Mouse (Mus musculus) right cerebral cortex, postnatal 25 days (tissue): ENCODE measurements around the gene Defb13.
A peak's percentile ranks its signal among the peaks of the same experiment; 100 is the strongest.
"Not testable (repeated sequence)": the region's sequence is repeated elsewhere in the genome, so short reads cannot be mapped to it uniquely, and the experiment has no call there.

Experiments used
- DNase-seq: peaks from one replicate; pipeline ENCODE4 v3.0.0; 2022

Defb13 gene

GRCm38 (mm10) chr8:21946462-21946861 is at the start of gene Defb13:
Gene Defb13 (plus strand): TSS chr8:21946762.
- no peak for DNase-seq

- not testable (repeated sequence) for DNase-seq
Measured at GRCm38 (mm10) chr8:21906290-21906689, 40.3 kb upstream of the Defb13 start, which contains the start of gene Defb11. Gene Defb11 (minus strand): TSS chr8:21906412.

- no peak for DNase-seq
Measured at GRCm38 (mm10) chr8:21911931-21912330, 34.6 kb upstream of the Defb13 start.

- no peak for DNase-seq
Measured at GRCm38 (mm10) chr8:21912554-21912953, 34.0 kb upstream of the Defb13 start.

DNA sequence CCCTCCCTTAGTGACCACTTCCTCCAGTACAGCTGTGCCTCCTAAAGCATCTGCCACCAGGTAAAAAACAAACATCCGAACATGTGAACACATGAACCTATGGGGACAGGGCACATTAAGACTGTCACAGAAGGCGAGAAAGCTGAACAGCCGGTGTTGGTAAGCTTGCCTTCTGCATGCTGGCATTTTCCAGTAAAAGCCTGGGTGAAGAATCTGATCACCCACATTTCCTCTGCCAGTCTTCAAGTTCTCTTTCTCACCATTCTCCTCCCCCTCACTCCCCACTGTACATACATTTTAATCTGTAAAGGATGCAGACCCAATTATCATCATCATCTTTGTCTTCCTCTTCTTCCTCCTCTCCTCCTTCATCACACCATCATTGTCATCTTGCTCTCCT is 30.9 kb upstream of the Defb13 start:
- no peak for DNase-seq

- not testable (repeated sequence) for DNase-seq
Measured at GRCm38 (mm10) chr8:21930754-21931153, 15.8 kb upstream of the Defb13 start.

DNA sequence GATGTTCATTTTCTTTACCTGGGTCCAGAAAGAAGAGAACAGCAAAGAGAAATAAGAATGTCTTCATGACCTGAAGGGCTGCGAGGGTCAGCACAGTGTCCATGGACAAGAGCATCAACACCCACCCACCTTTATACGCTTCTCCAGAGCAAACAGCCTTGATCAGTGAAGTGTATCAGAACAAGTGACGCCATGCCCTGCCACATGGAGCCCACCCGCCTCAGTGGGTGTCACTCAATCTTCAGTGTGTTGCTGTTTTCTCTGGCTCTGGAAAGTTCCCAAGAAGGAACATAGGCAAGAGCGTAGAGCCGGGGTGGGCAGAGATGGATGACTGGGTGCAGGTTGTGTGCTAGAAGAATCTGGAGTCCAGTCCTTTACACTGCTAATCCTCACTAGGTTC is 14.0 kb upstream of the Defb13 start, which contains the start of gene Defb15:
Gene Defb15, minus strand, starts transcription at position 101 of the 400 bp plus-strand sequence.
- no peak for DNase-seq

- DNase-seq: not testable (repeated sequence)
Measured at GRCm38 (mm10) chr8:21938052-21938451, 8.5 kb upstream of the Defb13 start, which contains the start of gene Defb35. Gene Defb35 (plus strand): TSS chr8:21938352.

DNA sequence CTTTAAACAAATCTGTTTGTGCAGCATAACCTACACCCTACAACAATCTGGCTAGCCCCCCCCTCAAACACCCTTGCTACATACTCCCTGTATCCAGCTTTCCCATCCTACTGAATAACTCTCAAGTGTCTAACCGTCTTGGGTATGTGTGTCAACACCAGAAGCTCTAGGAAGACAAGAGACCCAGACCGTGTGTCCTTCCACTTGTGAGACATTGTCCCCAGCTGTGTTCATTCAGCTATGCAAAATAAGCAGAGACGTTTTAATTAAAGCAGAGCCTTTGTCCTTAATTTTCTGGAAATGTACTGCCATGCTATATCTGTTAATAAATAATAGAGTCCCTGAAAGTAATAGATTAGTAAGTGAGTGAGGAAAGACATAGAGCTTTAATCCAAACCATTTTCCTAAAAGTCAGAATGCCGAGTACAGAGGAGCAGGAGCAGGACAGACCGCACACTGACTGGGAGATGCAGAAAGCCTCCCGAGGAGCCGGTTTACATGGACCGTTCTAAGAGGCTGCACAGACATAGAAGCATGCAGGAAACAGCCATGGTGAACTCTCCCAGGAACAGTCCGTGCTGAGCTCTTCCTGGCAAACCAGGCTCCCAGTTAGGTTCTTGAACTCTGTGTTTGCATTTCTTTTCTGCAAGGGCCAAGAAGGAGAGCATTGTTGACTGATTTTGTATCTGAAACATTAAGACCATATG is 902 bp downstream of the Defb13 start:
- no peak for DNase-seq

- DNase-seq: peak; percentile 23
Measured at GRCm38 (mm10) chr8:21955321-21955720, 8.8 kb downstream of the Defb13 start.

DNA sequence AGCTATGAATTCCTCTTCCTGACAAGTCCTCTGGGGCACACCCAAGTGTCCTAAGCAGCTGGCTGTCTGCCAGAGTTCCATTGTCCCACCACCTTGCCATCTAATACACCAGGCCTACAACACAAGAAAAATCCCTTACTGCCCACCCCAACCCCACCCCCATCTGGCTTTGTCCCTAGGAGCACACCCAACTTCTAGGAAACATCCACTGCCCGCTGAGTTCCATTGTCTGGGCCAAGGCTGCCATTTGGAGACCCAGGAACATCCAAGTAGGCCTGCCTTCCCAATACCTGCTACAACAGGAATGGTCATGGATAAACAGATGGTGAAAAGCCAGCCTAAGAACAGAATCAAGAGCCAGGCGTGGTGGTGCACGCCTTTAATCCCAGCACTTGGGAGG is 9.8 kb downstream of the Defb13 start:
- DNase-seq: no peak

DNA sequence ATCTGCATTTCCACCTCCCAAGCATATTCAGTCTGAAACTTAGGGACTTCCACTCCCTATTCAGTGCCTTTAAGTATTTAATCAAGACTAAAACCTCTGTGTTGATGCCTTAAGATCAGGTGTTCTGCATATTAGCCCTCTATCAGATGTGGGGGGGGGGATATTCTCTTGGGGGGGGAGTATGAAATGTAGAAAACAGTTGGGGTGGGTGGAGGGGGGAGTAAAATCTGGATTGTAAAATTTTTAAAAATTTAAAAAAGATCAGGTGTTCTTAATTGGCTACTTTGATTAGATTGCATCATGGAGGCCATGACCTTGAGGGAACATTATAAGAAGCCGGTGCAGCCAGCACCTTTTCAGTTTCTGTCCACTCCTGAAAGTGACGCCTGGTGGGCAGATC is 11.9 kb downstream of the Defb13 start, which contains the start of gene Fam90a1a:
Gene Fam90a1a, plus strand, starts transcription at position 301 of the 400 bp plus-strand sequence.
- DNase-seq: no peak

DNA sequence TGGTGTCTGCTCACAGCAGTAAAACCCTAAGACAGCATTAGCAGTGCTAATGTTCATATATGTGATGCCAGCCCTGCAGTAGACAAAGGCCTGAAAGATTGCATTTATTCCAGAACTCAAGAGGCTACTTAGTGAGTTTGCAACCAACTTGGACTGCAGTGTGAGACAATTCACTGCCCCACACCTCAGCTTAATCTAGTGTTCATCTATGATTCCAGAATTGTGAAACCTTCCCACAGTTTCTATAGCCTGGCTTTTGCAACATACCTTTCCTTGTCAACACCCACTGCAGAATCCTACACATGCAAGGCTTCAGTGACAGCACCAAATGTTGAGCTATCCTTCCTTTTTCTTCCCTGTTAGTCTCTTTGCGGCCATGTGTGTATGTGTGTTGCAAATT is 20.1 kb downstream of the Defb13 start:
- DNase-seq: no peak

DNA sequence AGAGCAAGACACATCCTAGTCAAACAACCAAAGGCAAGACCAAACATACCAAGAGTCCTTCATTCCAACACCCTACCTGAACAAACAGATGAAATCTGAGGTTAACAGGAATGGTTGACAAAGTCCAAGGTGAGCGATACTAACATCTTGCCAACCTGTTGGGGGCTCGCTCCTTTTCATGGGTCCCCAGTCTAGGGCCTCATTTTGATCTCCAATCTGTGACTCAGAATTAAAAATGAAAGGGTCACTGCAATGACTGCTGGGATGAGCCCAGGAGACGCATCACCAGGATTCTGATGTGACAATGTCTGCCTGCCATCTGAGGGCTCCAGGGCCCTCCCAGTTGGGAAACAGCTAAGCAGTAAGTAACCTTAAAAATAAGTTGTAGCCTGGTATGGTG is 22.9 kb downstream of the Defb13 start, which contains the start of gene Ccdc70:
Gene Ccdc70, plus strand, starts transcription at position 301 of the 400 bp plus-strand sequence.
- DNase-seq: no peak

- no peak for DNase-seq
Measured at GRCm38 (mm10) chr8:21978193-21978592, 31.6 kb downstream of the Defb13 start.

GRCm38 (mm10) chr8:21981664-21982337 is 35.2 kb downstream of the Defb13 start:
- DNase-seq: peak; percentile 28

- peak; percentile 49 for DNase-seq
Measured at GRCm38 (mm10) chr8:21992184-21992583, 45.6 kb downstream of the Defb13 start.

- no peak for DNase-seq
Measured at GRCm38 (mm10) chr8:21995181-21995580, 48.6 kb downstream of the Defb13 start.
